Mouse (Mus musculus) heart, adult 10 weeks (tissue): ENCODE results near the gene Gm20906. TPM values are rescaled to one million over a fixed set of nuclear protein-coding genes. Genes with fewer than 3 reads are reported as not detected.

ENCODE experiments used
- polyA plus RNA-seq: library from polyadenylated mRNA; stranded (reverse); fragments of 350-450 nt; fragmentation: Illumina TruSeq; extraction: RNeasy Lipid Tissue Mini Kit (QIAGEN cat#74804); gene quantifications from one replicate; pipeline ENCODE4 v1.2.3, GENCODE M21; 2014; ENCODE audit warnings: low read depth, low replicate concordance

Gene Gm20906
- not detected for polyA plus RNA-seq

DNA sequence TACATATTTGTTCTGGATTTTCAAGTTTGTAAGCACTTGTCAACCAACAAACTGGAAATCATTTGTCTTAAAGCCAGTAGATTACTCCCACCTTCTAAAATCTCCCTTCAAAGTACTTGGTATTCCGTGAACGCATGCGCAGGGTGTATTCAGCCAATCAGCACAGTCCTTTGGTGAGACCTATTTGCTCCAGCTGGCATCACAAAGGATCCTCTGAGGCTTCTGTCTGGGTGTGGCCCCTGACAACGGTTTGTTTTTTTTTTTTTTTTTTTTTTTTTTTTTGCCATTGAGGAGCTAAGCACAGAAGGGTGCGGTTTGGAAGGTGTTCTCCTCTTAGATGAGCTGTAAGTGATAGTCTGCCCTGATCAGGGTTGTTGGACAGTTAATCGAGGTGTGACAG, at the start of gene Gm20906:
TSS of gene Gm20906 (plus strand) at position 301 of the 400 bp plus-strand sequence.

